Mouse (Mus musculus): ENCODE data around the gene Gm20388. TPM values are rescaled to one million over a fixed set of nuclear protein-coding genes. Genes with fewer than 3 reads are reported as not detected.

Gene Gm20388
- polyA plus RNA-seq, 1 experiment from 2014 or later = not detected

DNA sequence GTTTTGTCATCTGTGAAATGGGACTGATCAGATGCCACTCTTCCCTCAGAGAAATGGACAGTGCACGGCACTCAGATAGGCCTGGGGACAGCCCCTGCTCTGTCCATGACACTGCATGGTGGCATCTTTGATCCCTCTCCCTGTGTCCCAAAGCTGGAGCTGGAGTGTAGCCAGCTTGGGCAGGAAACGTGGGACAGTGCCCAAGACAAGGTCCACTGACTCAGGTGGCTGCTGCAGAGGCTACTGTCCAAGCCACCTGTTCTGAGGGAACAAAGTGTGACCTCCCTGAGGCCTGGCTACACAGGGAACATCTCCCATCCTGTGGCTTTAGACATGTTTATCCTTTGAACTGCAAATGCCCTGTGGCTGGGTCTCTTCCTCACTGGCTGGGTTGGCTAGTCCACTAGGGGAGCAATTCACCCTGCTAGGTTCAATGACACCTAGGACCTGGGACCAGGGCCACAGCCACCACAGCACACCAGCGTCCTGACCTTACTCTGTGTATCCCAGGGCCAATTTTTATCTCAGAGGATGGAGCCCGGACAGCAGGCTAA is 271.3 kb downstream of the Gm20388 start:
- Histone ChIP-seq H3K4me1 (peaks cover 52% of the 10 kb centered on the region), H3K9me3 (no peaks in the 10 kb centered on the region), H3K27ac (replicated peaks) (no peak overlapping the region), H3K4me3 (no peak overlapping the region), H3K4me2 (no peak overlapping the region), H3K9ac (no peak overlapping the region), H3K27me3 (replicated peaks) (peaks cover 12% of the 10 kb centered on the region), H3K36me3 (no peaks in the 10 kb centered on the region)
- WGBS = 47% methylated on average over 4 of the region's 4 CpGs
- no peak for ATAC-seq (ENCODE audit: extremely low read depth, insufficient number of reproducible peaks, low FRiP score, low TSS enrichment)

DNA sequence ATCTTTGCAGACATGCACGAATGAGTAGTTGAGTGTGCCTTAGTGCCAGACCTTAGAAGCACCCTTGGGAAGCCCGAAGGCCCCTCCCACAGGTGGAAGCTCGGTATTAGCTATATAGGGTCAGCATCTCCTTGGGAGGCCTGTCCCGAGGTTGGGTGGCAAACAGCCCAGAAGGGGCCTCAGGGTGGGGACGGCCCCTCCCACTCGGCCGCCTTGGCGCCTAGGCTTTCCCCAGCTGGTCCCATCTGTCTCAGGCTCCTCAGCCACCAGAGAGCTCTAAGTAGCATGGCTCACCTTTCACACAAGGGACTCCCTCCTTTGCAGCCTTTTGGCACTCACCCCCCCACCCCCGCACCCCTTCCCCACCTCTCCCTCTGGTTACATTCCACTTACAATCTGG is 273.7 kb downstream of the Gm20388 start:
- no peaks in the 10 kb centered on the region for H3K9me3 ChIP-seq
- H3K4me2 ChIP-seq = no peak overlapping the region
- H3K27ac ChIP-seq (replicated peaks) = no peak overlapping the region; the same call in 1 of the 2 replicates
- H3K4me1 ChIP-seq = peaks cover 39% of the 10 kb centered on the region
- no peak for ATAC-seq (ENCODE audit: extremely low read depth, insufficient number of reproducible peaks, low FRiP score, low TSS enrichment)
- H3K4me3 ChIP-seq = no peak overlapping the region
- H3K36me3 ChIP-seq = no peaks in the 10 kb centered on the region
- no peak overlapping the region for H3K9ac ChIP-seq
- H3K27me3 ChIP-seq (replicated peaks) = no peaks in the 10 kb centered on the region
- WGBS = 22% methylated on average over 8 of the region's 9 CpGs

DNA sequence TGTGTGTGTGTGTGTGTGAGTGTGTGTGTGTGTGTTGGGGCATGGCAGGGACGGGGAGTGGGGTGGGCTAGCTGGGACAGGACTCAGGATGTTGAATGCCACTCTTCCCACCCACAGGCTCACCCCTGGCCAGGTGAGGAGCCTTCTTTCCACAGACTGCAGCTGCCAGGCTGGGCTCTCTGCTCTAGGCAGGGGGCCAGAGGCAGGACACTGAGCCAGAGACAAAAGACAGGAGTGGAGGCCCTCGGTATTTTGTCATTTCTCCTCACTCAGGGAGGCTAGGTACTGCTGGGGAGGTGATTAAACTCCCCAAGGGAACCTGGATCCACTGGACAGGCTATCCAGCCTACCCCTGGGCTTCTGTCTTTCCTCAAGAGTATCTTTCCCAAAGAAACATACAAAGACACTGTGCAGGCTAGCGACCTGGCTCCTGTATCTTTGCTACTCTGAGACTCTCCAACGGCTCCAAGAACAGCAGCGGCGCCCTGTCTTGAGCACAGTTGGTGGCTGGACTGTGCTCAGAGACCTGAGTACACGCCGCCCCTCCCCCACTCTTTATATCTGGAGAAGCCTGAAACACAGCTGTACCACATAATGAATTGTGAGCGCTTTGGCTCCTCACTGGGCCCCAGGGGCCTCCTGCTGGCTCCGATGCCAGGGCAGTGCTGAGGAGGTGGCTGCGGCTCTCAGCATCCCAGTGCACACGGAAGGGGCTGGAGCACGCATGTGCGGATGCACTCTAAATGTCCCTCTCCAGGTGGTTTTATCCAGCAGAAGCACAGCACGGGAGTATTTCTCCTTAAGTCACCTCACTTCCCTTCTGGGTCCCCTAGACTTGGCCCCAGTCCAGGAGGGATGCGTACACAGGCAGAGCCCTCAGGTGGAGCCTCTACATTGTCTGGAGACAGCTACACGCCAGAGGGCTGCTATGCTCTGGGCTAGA is 274.5 kb downstream of the Gm20388 start:
- Histone ChIP-seq H3K27ac (replicated peaks) (peak overlapping the region; percentile 68), H3K4me2 (peak overlapping the region; percentile 18), H3K9ac (peak overlapping the region; percentile 62), H3K4me1 (peaks cover 44% of the 10 kb centered on the region), H3K9me3 (no peaks in the 10 kb centered on the region), H3K36me3 (no peaks in the 10 kb centered on the region), H3K4me3 (no peak overlapping the region), H3K27me3 (replicated peaks) (no peaks in the 10 kb centered on the region)
- 34% methylated on average over 16 of the region's 17 CpGs for WGBS
- ATAC-seq (ENCODE audit: extremely low read depth, insufficient number of reproducible peaks, low FRiP score, low TSS enrichment) = no peak

DNA sequence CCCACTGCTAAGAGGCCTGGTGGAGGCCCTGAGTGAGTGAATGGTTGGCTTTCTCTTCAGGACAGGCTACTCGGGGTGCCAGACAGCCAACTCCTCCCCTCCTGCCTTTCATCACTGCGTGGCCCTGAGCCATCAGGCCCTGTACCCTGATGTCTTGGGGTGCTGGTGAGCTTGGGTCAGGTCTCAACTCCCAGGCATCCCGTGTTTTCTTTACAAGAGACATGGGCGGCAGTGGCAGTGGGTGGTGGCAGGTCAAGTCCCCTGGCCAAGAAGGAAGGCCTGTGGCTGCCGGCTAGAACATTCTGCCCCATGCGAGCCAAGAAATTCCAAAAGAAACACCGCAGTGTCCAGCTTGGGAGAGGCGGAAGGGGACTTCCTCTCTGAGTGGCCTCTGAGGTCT is 275.8 kb downstream of the Gm20388 start:
- H3K9me3 ChIP-seq = no peaks in the 10 kb centered on the region
- no peak overlapping the region for H3K4me3 ChIP-seq
- H3K36me3 ChIP-seq = no peaks in the 10 kb centered on the region
- H3K9ac ChIP-seq = no peak overlapping the region
- no peak overlapping the region for H3K4me2 ChIP-seq
- peak overlapping the region; percentile 68; the same call in 1 of the 2 replicates for H3K27ac ChIP-seq (replicated peaks)
- WGBS = 51% methylated on average over 8 of the region's 8 CpGs
- H3K27me3 ChIP-seq (replicated peaks) = no peaks in the 10 kb centered on the region
- H3K4me1 ChIP-seq = peaks cover 56% of the 10 kb centered on the region
- ATAC-seq (ENCODE audit: extremely low read depth, insufficient number of reproducible peaks, low FRiP score, low TSS enrichment) = no peak

DNA sequence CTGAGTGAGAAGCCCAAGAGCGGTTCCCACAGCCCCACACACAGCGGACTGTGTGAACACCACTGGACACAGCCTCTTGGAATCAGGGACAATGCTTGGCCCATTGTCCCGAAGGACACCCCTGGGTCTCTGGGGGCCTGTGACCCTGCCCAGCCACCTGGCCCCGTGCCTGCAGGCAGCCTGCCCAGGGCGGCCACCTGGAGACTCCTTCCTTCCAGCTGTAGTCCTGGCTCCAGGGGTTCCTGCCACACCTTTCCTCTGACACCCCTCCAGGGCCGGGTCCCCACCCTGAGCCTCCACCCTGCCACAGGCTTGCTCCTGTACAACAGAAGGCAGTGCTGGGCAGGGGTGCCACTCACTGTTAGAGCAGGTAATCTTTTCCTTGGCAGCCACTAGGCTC is 277.9 kb downstream of the Gm20388 start:
- no peaks in the 10 kb centered on the region for H3K27me3 ChIP-seq (replicated peaks)
- H3K9me3 ChIP-seq = no peaks in the 10 kb centered on the region
- H3K9ac ChIP-seq = no peak overlapping the region
- H3K4me1 ChIP-seq = peaks cover 62% of the 10 kb centered on the region
- H3K36me3 ChIP-seq = no peaks in the 10 kb centered on the region
- no peak overlapping the region for H3K27ac ChIP-seq (replicated peaks)
- H3K4me2 ChIP-seq = no peak overlapping the region
- no peak for ATAC-seq (ENCODE audit: extremely low read depth, insufficient number of reproducible peaks, low FRiP score, low TSS enrichment)
- 73% methylated on average over 6 of the region's 6 CpGs for WGBS
- no peak overlapping the region for H3K4me3 ChIP-seq

DNA sequence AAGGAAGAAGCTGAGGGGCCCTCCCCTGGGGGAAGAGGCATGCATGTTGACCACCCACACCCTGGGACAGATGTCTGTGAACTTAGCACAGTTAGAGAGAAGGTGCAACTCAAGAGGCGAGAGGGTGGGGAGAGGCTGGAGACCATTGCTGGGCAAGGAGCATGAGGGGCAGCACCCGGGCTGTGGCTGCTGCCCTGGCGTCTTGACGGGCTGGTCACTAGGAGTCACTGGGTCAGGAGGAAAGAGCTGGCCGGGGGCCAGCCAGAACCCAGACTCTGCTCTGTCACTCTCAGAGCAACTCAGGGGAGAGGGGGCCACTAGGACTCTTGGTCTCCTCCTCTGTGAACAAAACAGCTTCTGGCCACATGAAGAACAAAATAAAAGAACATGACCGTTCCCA is 278.8 kb downstream of the Gm20388 start:
- no peak for ATAC-seq (ENCODE audit: extremely low read depth, insufficient number of reproducible peaks, low FRiP score, low TSS enrichment)
- WGBS = 68% methylated on average over 6 of the region's 6 CpGs
- Histone ChIP-seq H3K4me2 (no peak overlapping the region), H3K4me1 (peaks cover 57% of the 10 kb centered on the region), H3K4me3 (no peak overlapping the region), H3K9me3 (no peaks in the 10 kb centered on the region), H3K27me3 (replicated peaks) (no peaks in the 10 kb centered on the region), H3K9ac (no peak overlapping the region), H3K36me3 (no peaks in the 10 kb centered on the region), H3K27ac (replicated peaks) (no peak overlapping the region)

DNA sequence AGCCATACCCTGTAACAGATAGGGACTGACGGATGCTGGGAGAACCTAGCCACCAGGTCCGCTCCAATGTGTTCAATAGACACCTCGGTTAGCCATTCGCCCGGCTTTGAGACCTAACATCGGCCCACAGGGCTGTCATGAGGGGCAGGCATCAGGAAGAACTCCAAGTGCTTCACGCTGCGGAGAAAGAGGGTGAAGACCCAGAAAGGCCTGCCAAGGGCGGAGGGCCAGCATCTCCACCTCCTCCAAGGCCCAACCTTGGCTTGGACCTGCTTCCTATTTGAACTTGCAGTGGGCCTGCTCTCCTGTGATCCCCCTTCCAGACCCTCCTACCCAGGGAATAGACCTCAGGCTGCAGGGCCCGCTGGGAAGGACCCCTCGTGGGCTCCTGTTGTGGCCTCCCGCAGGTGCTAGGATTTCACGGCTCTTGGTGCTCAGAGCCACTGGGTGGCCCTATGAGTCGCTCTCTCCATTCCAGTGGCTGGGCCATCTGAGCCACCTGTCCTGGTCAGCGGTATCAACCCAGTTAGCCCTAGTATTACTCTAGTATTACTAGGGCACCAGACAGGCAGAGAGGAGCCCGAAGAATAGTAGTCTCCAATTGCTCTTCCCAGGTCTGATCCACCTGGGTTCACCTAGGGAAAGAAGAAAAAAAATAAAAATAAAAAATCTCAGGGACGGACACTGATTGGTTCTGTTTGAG is 279.6 kb downstream of the Gm20388 start:
- Histone ChIP-seq H3K4me2 (peak overlapping the region; percentile 65; the same call in 1 of the 2 replicates), H3K4me1 (peaks cover 48% of the 10 kb centered on the region), H3K4me3 (no peak overlapping the region), H3K27me3 (replicated peaks) (no peaks in the 10 kb centered on the region), H3K9me3 (no peaks in the 10 kb centered on the region), H3K27ac (replicated peaks) (peak overlapping the region; percentile 90; the same call in 1 of the 2 replicates), H3K9ac (no peak overlapping the region; the same call in 1 of the 2 replicates), H3K36me3 (no peaks in the 10 kb centered on the region)
- 74% methylated on average over 17 of the region's 17 CpGs for WGBS
- no peak for ATAC-seq (ENCODE audit: extremely low read depth, insufficient number of reproducible peaks, low FRiP score, low TSS enrichment)

DNA sequence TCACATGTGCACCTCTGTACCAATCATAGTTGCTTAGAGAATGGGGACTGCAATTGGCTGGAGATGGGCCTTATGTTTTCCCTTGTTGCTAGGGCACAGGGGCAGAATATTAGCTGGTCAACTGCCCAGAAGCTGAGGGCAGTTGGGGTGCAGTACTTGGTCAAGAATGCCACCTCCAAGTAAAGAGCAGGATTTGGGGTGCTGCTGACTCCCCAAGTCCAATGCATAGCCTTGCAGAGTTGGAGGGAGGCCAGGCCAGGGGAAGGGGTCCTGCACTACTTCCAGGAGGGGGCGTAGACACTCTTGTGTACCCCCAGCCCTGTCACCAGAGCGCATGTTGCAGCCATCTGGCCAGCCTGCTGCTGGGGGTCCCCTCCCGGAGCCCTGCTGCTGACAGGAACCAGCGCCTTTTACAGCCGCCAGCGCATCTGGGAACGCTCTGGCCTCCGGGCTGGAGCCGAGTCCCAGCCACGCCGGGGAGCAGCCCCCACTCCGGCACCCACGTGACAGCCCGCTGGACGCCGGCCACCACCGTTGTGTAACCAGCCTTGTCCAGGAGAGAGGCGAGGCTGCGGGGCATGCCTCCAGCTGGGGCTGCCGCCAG is 280.3 kb downstream of the Gm20388 start:
- Histone ChIP-seq H3K9me3 (no peaks in the 10 kb centered on the region), H3K9ac (peak overlapping the region; percentile 74), H3K27me3 (replicated peaks) (no peaks in the 10 kb centered on the region), H3K4me1 (peaks cover 42% of the 10 kb centered on the region), H3K4me2 (peak overlapping the region; percentile 65), H3K27ac (replicated peaks) (peak overlapping the region; percentile 90), H3K4me3 (peak overlapping the region; percentile 32), H3K36me3 (no peaks in the 10 kb centered on the region)
- 29% methylated on average over 20 of the region's 20 CpGs for WGBS
- peak; percentile 78 for ATAC-seq (ENCODE audit: extremely low read depth, insufficient number of reproducible peaks, low FRiP score, low TSS enrichment)

DNA sequence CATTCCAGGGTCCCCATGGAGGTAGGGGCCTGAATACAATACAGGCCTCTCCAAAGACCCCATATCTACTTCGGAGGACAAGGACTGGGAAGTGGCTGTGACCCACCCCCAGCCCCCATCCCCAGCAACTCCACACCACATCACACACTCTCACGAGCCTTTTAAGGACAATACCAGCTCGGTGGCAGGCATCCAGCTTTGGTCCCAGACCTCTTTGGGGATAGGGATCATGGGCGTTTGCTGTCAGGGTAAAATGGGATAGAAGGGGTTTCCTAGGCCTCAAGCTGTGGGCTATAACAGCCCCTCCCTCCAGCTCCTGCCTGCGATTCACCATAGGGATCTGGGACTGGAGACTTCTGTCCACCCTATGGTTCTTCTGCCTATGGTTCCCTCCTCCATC is 281.0 kb downstream of the Gm20388 start:
- peak overlapping the region; percentile 90 for H3K27ac ChIP-seq (replicated peaks)
- H3K4me2 ChIP-seq = peak overlapping the region; percentile 65; the same call in 1 of the 2 replicates
- H3K36me3 ChIP-seq = no peaks in the 10 kb centered on the region
- H3K4me1 ChIP-seq = peaks cover 35% of the 10 kb centered on the region
- H3K27me3 ChIP-seq (replicated peaks) = no peaks in the 10 kb centered on the region
- H3K9ac ChIP-seq = peak overlapping the region; percentile 74; the same call in 1 of the 2 replicates
- WGBS = 60% methylated on average over 5 of the region's 5 CpGs
- ATAC-seq (ENCODE audit: extremely low read depth, insufficient number of reproducible peaks, low FRiP score, low TSS enrichment) = no peak
- no peak overlapping the region for H3K4me3 ChIP-seq
- H3K9me3 ChIP-seq = no peaks in the 10 kb centered on the region

DNA sequence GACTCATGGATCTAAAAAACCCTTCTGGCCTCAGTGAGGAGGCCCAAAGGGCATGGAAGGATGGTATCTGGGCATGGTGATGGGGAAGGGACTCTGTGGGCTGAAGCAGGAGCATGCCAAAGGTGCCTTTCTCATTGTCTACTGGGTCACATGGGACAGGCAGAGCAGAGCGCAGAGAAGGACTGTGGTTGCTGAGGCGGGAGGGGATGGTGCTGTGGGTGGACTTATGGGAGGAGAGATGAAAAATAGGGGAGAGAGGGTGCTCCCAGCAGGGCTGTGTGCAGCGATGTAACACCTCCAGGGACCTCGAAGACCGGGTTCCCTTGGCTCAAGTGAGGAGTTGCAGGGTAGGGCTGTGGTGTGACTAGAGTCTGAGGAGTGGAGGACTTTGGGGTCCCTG is 281.5 kb downstream of the Gm20388 start:
- Histone ChIP-seq H3K27me3 (replicated peaks) (no peaks in the 10 kb centered on the region), H3K4me2 (no peak overlapping the region), H3K9ac (no peak overlapping the region), H3K4me3 (no peak overlapping the region), H3K4me1 (peaks cover 32% of the 10 kb centered on the region), H3K9me3 (no peaks in the 10 kb centered on the region), H3K36me3 (no peaks in the 10 kb centered on the region), H3K27ac (replicated peaks) (0 out of 2 replicates have a peak overlapping the region, but pooled peaks have one; percentile 90)
- 88% methylated on average over 5 of the region's 5 CpGs for WGBS
- ATAC-seq (ENCODE audit: extremely low read depth, insufficient number of reproducible peaks, low FRiP score, low TSS enrichment) = no peak

DNA sequence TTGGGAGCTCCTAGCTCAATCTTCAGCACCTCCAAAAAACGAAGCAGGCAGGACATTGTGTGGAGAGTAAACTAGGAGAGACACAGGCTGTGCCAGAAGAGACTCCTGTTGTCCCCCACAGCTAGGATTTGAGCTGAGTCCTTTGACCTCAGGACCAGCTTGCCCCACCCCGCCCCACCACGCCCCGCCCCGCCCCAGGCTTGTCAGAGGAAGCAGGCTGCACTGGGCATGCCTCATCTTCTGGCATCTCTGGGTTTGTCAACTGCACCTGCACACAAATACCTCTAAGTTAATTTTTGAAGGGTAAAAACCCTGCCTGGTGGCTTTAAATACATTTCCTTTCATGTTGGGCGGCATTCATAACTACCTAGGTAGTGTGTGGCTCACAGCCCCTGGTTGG is 290.7 kb downstream of the Gm20388 start:
- Histone ChIP-seq H3K9me3 (peaks cover 6% of the 10 kb centered on the region), H3K9ac (no peak overlapping the region), H3K4me2 (no peak overlapping the region), H3K27me3 (replicated peaks) (peaks cover 5% of the 10 kb centered on the region; the same call in 1 of the 2 replicates), H3K36me3 (no peaks in the 10 kb centered on the region), H3K27ac (replicated peaks) (no peak overlapping the region), H3K4me3 (no peak overlapping the region), H3K4me1 (peaks cover 22% of the 10 kb centered on the region)
- no peak for ATAC-seq (ENCODE audit: extremely low read depth, insufficient number of reproducible peaks, low FRiP score, low TSS enrichment)
- WGBS = 75% methylated on average over 6 of the region's 6 CpGs

Measured in heart, embryonic 13.5 days (tissue).